Mouse (Mus musculus) G1E (cell line): Measurements from ENCODE around the gene Col25a1. TPM values are rescaled to one million over a fixed set of nuclear protein-coding genes. Genes with fewer than 3 reads are reported as not detected.

Experiments used
- ATAC-seq: 2 replicates; pipeline ENCODE4 v1.8.0; 2016; ENCODE audit warnings: mild to moderate bottlenecking; ENCODE audit not compliant: insufficient number of reproducible peaks, poor library complexity, low FRiP score, severe bottlenecking; ENCODE audit errors: extremely low read depth
- DNase-seq: peaks from one replicate; pipeline ENCODE4 v3.0.0; 2012; ENCODE audit warnings: low spot score
- H3K27me3 ChIP-seq: 2 replicates; pipeline ENCODE4 v1.6.1; 2012; ENCODE audit warnings: mild to moderate bottlenecking, low read length, inconsistent platforms; ENCODE audit not compliant: insufficient read depth
- H3K36me3 ChIP-seq: replicated peaks from 2 replicates; pipeline ENCODE3; 2012; ENCODE audit warnings: mild to moderate bottlenecking, inconsistent platforms
- H3K4me1 ChIP-seq: 2 replicates; pipeline ENCODE4 v1.6.1; 2012; ENCODE audit warnings: low read depth, low read length, inconsistent platforms, mixed read lengths; ENCODE audit not compliant: insufficient read depth
- H3K4me3 ChIP-seq: 2 replicates; pipeline ENCODE4 v1.5.1; 2012; ENCODE audit warnings: low read depth, mild to moderate bottlenecking, inconsistent platforms, low read length, moderate library complexity, mixed read lengths
- H3K9me3 ChIP-seq: replicated peaks from 2 replicates; pipeline ENCODE4 v1.6.1; 2012; ENCODE audit warnings: inconsistent platforms
- CTCF ChIP-seq: IDR thresholded peaks from 2 replicates; pipeline ENCODE4 v1.5.1; 2012; ENCODE audit warnings: low read depth, low read length, inconsistent platforms, mixed read lengths
- GATA1 ChIP-seq: IDR thresholded peaks from 2 replicates; pipeline ENCODE4 v1.6.1; 2012; ENCODE audit warnings: borderline replicate concordance, low read length, inconsistent platforms, mixed read lengths
- GATA2 ChIP-seq: IDR thresholded peaks from 2 replicates; pipeline ENCODE4 v1.6.1; 2012; ENCODE audit warnings: low read depth, low read length, inconsistent platforms, borderline replicate concordance
- POLR2AphosphoS5 ChIP-seq: IDR thresholded peaks from 2 replicates; pipeline ENCODE4 v1.6.1; 2012; ENCODE audit warnings: low read depth, low read length, inconsistent platforms; ENCODE audit not compliant: insufficient replicate concordance
- TAL1 ChIP-seq: conservative IDR thresholded peaks from 2 replicates; pipeline ENCODE4 v1.6.1; 2012; ENCODE audit warnings: low read depth, low read length, inconsistent platforms, mixed read lengths
- polyA plus RNA-seq: library from polyadenylated mRNA; stranded (reverse); fragments of >175 nt; gene quantifications from 2 replicates; pipeline ENCODE4 v1.2.3, GENCODE M21; 2012
- total RNA-seq, 2 experiments: library from RNA; stranded (forward) in 1 of 2; stranded (reverse) in 1 of 2; fragments of 200-1000 nt in 1 of 2; fragments of >200 nt in 1 of 2; fragmentation: Nextera tagmentation in 1 of 2; gene quantifications; 2 replicates each; pipeline ENCODE4 v1.2.3; 2014 to 2017

Col25a1 gene
- total and polyA plus RNA-seq, 3 experiments: 0.22 TPM; not detected in 2

DNA sequence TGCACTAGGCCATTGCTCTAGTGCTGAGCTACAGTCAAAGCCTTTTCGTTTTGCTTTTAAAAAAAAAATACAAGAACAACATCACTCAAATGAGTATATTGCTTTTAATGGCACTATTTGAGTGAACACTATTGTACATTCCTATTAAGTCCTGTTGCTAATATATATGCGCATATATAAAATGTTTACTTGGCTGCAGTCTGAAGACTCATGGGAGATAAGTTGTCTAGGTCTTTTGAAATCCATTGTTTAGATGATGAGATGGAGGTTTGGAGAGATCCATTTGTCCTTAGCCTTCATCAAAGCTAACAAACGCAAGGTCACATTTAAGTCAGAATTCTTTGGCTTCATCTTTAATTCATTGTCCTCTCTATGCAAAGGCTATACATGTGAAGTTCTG lies 157.9 kb downstream of the Col25a1 start:
- Histone ChIP-seq H3K4me3 (no peak overlapping the region), H3K27me3 (no peaks in the 10 kb centered on the region)
- ATAC-seq: no peak

DNA sequence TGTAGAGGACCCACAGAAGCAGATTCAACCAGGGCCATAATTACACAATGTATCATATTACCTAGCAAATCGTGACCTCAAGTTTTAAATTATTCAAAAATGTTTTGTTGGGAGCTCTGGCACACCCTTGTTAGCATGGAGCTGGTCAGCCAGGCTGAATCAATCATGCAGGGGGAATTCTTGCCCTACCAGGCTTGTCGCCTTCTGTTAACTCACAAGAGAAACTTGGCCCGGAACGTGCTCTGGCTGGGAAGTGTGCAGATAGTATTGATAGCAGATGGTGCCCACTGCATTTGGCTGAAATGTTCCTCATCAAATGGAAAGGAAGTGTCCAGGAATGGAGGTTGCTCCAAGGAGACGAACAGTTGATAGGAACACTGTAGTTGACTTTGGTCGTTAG lies 158.9 kb downstream of the Col25a1 start:
- Histone ChIP-seq H3K4me1 (no peaks in the 10 kb centered on the region), H3K4me3 (no peak overlapping the region), H3K36me3 (no peaks in the 10 kb centered on the region), H3K27me3 (no peaks in the 10 kb centered on the region), H3K9me3 (peaks cover 43% of the 10 kb centered on the region)
- DNase-seq: no peak
- ATAC-seq: no peak
- no peak for TF ChIP-seq POLR2AphosphoS5
- TF ChIP-seq TAL1: no peak
- no peak for TF ChIP-seq GATA1
- no peak for TF ChIP-seq CTCF
- no peak for TF ChIP-seq GATA2

More for the DNA sequence above, 157.9 kb downstream of the Col25a1 start:
- no peak for TF ChIP-seq TAL1
- TF ChIP-seq GATA1: no peak
- no peak for TF ChIP-seq POLR2AphosphoS5
- TF ChIP-seq GATA2: no peak
- no peak for TF ChIP-seq CTCF
- Histone ChIP-seq H3K4me1 (no peaks in the 10 kb centered on the region), H3K36me3 (no peaks in the 10 kb centered on the region), H3K9me3 (peaks cover 40% of the 10 kb centered on the region)
- DNase-seq: no peak

DNA sequence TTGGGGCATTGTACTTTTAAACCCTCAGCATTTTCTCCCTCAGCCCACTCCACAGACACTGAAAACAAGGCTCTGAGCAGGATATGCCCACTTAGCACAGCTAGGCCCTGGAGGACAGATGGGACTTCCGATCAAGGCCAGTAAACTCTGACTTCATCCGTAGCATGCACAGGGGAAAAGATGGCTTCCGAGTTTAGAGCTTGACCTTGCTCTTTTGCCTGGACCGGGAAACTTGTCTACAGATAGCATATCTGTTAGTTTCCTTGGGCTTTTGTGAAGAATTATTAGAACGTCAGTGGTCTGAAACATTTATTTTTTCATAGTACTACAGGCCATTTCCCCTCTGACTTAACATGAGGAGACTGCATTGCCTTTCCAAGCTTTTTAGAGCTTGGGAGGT lies 159.4 kb downstream of the Col25a1 start:
- ATAC-seq: no peak
- TF ChIP-seq GATA2: no peak
- TF ChIP-seq GATA1: no peak
- no peak for TF ChIP-seq CTCF
- no peak for TF ChIP-seq TAL1
- TF ChIP-seq POLR2AphosphoS5: no peak
- Histone ChIP-seq H3K9me3 (peaks cover 45% of the 10 kb centered on the region), H3K36me3 (no peaks in the 10 kb centered on the region), H3K4me1 (no peaks in the 10 kb centered on the region), H3K27me3 (no peaks in the 10 kb centered on the region), H3K4me3 (no peak overlapping the region)
- DNase-seq: no peak

DNA sequence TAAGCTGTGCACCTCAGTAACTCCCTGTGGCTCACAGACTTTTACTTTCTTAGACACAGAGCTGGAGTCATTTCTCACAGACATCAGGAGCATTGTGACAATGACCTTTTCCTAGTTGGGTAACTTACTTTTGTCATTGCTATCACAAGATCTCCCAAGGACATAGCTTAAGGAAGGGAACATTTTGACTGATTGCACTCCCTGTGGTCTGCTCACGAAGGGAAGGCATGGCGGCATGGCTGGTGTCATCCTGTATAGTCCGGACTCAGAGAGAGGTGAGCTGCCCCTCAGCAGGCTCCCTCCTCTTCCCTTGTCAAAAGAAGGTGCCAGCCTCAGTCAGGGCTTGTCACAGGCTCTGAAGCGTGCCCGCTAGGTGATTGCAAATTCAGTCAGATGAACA lies 160.6 kb downstream of the Col25a1 start:
- peaks cover 42% of the 10 kb centered on the region for H3K9me3 ChIP-seq
- H3K4me3 ChIP-seq: no peak overlapping the region
- no peak for DNase-seq
- TF ChIP-seq GATA1 (no peak), TAL1 (no peak), CTCF (no peak), POLR2AphosphoS5 (no peak), GATA2 (no peak)
- no peak for ATAC-seq
- H3K27me3 ChIP-seq: no peaks in the 10 kb centered on the region
- no peaks in the 10 kb centered on the region for H3K4me1 ChIP-seq
- H3K36me3 ChIP-seq: no peaks in the 10 kb centered on the region

DNA sequence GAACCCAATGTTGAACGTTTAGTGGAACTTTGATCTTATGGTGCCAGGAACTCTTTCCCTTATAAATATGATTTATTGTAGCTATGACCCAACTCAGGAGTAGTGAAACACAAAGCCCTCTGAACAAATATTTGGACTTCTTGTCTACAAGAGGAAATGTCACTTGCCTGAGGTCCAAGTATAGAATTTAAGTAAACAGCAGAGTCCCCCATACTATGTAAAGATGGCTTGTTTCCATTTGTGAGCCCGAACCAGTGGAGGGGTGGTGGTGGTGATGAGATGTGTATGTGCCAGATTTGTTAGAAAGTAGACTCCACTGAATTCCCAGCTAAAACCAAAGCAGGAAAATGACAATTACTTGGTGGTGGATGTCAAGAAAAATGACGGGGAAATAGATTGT lies 169.2 kb downstream of the Col25a1 start:
- Histone ChIP-seq H3K9me3 (peaks cover 35% of the 10 kb centered on the region), H3K36me3 (no peaks in the 10 kb centered on the region), H3K4me3 (no peak overlapping the region), H3K27me3 (no peaks in the 10 kb centered on the region), H3K4me1 (no peaks in the 10 kb centered on the region)
- TF ChIP-seq GATA2 (no peak), CTCF (no peak), POLR2AphosphoS5 (no peak), TAL1 (no peak), GATA1 (no peak)
- ATAC-seq (no peak), DNase-seq (no peak)

DNA sequence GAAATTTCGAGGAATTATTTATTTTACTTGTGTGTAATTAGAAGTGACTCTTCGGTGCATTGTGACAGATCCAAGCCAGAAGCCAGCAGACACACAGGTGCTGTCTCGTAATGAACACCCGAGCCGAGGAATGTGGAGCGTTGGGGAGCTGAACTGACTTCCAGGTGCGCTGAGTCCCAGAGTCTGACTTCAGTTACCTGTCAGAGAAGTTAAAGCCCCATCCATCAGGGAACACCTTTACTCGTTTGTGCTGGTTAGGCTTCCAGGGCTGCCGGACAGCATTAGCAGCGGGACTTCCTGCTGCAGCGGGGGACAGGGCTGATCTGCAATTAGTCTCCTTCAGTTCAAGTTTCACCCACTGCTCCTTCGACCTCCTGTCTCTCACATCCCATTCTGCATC lies 172.3 kb downstream of the Col25a1 start:
- no peaks in the 10 kb centered on the region for H3K4me1 ChIP-seq
- H3K27me3 ChIP-seq: no peaks in the 10 kb centered on the region
- DNase-seq (no peak), ATAC-seq (no peak)
- no peaks in the 10 kb centered on the region for H3K36me3 ChIP-seq
- no peak for TF ChIP-seq GATA2
- no peak for TF ChIP-seq CTCF
- TF ChIP-seq POLR2AphosphoS5: no peak
- TF ChIP-seq GATA1: no peak
- no peak for TF ChIP-seq TAL1
- no peak overlapping the region for H3K4me3 ChIP-seq
- peaks cover 38% of the 10 kb centered on the region for H3K9me3 ChIP-seq

DNA sequence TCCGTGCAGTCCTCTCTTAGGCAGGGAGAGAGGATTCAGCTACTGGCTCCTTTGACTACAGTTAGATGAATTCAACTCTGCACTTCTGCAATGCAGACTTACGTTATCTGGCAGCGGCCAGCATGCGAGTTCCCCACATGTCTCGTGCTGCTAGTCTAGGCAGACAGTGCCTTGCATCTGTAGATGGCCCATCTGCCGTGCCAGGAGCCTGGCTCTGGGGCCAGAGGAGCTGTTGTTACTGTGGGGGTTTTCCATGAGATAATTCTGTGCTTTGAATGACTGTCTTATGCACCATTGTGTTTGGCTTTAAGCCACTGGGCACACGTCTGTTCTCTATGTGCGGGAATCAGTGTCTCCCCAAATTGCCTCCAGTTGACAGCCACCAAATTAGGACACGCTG lies 173.5 kb downstream of the Col25a1 start:
- H3K4me1 ChIP-seq: no peaks in the 10 kb centered on the region
- H3K27me3 ChIP-seq: no peaks in the 10 kb centered on the region
- peaks cover 36% of the 10 kb centered on the region for H3K9me3 ChIP-seq
- H3K36me3 ChIP-seq: no peaks in the 10 kb centered on the region
- no peak overlapping the region for H3K4me3 ChIP-seq
- no peak for DNase-seq
- ATAC-seq: no peak
- TF ChIP-seq GATA2: no peak
- TF ChIP-seq POLR2AphosphoS5: no peak
- TF ChIP-seq CTCF: no peak
- TF ChIP-seq TAL1: no peak
- no peak for TF ChIP-seq GATA1
